Mouse (Mus musculus) limb, embryonic 14.5 days (tissue): ENCODE results near the gene Ppard. TPM values are rescaled to one million over a fixed set of nuclear protein-coding genes. Genes with fewer than 3 reads are reported as not detected.

Source experiments
- ATAC-seq: fragments of 200-750 bp; cut with Nextera tagmentation; 2 replicates; pipeline ENCODE4 v1.8.0; 2017; ENCODE audit warnings: low read depth, moderate number of reproducible peaks, moderate TSS enrichment; ENCODE audit not compliant: low FRiP score
- DNase-seq: peaks from one replicate; pipeline ENCODE4 v3.0.0-alpha.2; 2015; ENCODE audit warnings: low spot score
- H3K27ac ChIP-seq: fragments of 300-500 bp; sonication (generic); replicated peaks from 2 replicates; pipeline ENCODE4 v1.5.1; 2014; ENCODE audit warnings: low read depth, mild to moderate bottlenecking, low read length, moderate library complexity, mixed read lengths
- H3K27me3 ChIP-seq: fragments of 300-500 bp; sonication (generic); 2 replicates; pipeline ENCODE4 v1.6.1; 2014; ENCODE audit warnings: low read length, mixed read lengths; ENCODE audit not compliant: control insufficient read depth, insufficient read depth
- H3K36me3 ChIP-seq: fragments of 300-500 bp; sonication (generic); 2 replicates; pipeline ENCODE4 v1.6.1; 2014; ENCODE audit warnings: mild to moderate bottlenecking, low read length, moderate library complexity, mixed read lengths; ENCODE audit not compliant: control insufficient read depth, insufficient read depth
- H3K4me1 ChIP-seq: fragments of 300-500 bp; sonication (generic); 2 replicates; pipeline ENCODE4 v1.6.1; 2014; ENCODE audit warnings: antibody characterized with exemption, low read length, mixed read lengths; ENCODE audit not compliant: control insufficient read depth, insufficient read depth
- H3K4me2 ChIP-seq: fragments of 300-500 bp; sonication (generic); replicated peaks from 2 replicates; pipeline ENCODE4 v1.6.1; 2014; ENCODE audit warnings: low read depth, mild to moderate bottlenecking, low read length, moderate library complexity; ENCODE audit not compliant: severe bottlenecking
- H3K4me3 ChIP-seq: fragments of 300-500 bp; sonication (generic); replicated peaks from 2 replicates; pipeline ENCODE4 v1.5.1; 2014; ENCODE audit warnings: low read length
- H3K9ac ChIP-seq: fragments of 300-500 bp; sonication (generic); 2 replicates; pipeline ENCODE4 v1.6.1; 2014; ENCODE audit warnings: mild to moderate bottlenecking, low read depth, low read length, moderate library complexity; ENCODE audit not compliant: severe bottlenecking
- H3K9me3 ChIP-seq: fragments of 300-500 bp; sonication (generic); 2 replicates; pipeline ENCODE4 v1.6.1; 2016; ENCODE audit warnings: low read length; ENCODE audit not compliant: control insufficient read depth
- POLR2A ChIP-seq: fragments of 200-500 bp; IDR thresholded peaks from 2 replicates; pipeline ENCODE4 v1.8.0; 2012; ENCODE audit warnings: inconsistent platforms, mild to moderate bottlenecking, moderate library complexity, borderline replicate concordance; ENCODE audit not compliant: insufficient read depth, insufficient read length; ENCODE audit errors: extremely low read depth
- WGBS: fragments of 180-500 bp; shearing (Covaris S2); extraction: QIAGEN DNeasy Blood & Tissue Kit; methylation state at CpG from one replicate; pipeline ENCODE4 v1.1.7; 2014; 5-methylcytosine and 5-hydroxymethylcytosine counted together
- polyA plus RNA-seq, 2 experiments: library from polyadenylated mRNA; depleted of rRNA in 1 of 2; stranded (reverse) in 1 of 2; unstranded in 1 of 2; fragments of >200 nt; fragmentation: Nextera tagmentation in 1 of 2; extraction: Ambion mirVana in 1 of 2; gene quantifications; 2 replicates each; pipeline versions ENCODE4 v1.2.1 to v1.2.3; 2012 to 2014

The Ppard gene
- polyA plus RNA-seq, 2 experiments = 3.7 to 29.2 TPM

GRCm38 (mm10) chr17:28251579-28252280 is 19.2 kb downstream of the Ppard start:
- H3K36me3 ChIP-seq = peaks cover 11% of the 10 kb centered on the region
- no peaks in the 10 kb centered on the region for H3K27me3 ChIP-seq
- 76% methylated on average over 12 of the region's 12 CpGs for WGBS
- H3K4me3 ChIP-seq = no peak overlapping the region
- TF ChIP-seq POLR2A = no peak
- no peak for ATAC-seq
- peaks cover 47% of the 10 kb centered on the region for H3K4me1 ChIP-seq
- H3K9me3 ChIP-seq = no peaks in the 10 kb centered on the region
- no peak overlapping the region for H3K9ac ChIP-seq
- H3K4me2 ChIP-seq = no peak overlapping the region
- H3K27ac ChIP-seq = 0 out of 2 replicates have a peak overlapping the region, but pooled peaks have one; percentile 1
- no peak for DNase-seq

GRCm38 (mm10) chr17:28252281-28252648 is 19.8 kb downstream of the Ppard start:
- 72% methylated on average over 5 of the region's 5 CpGs for WGBS
- H3K9me3 ChIP-seq = no peaks in the 10 kb centered on the region
- ATAC-seq (no peak), DNase-seq (no peak)
- H3K4me2 ChIP-seq = no peak overlapping the region
- TF ChIP-seq POLR2A = no peak
- H3K27me3 ChIP-seq = no peaks in the 10 kb centered on the region
- H3K36me3 ChIP-seq = peaks cover 11% of the 10 kb centered on the region
- peaks cover 47% of the 10 kb centered on the region for H3K4me1 ChIP-seq
- H3K9ac ChIP-seq = no peak overlapping the region
- H3K4me3 ChIP-seq = no peak overlapping the region
- H3K27ac ChIP-seq = no peak overlapping the region

GRCm38 (mm10) chr17:28253216-28253615 is 20.7 kb downstream of the Ppard start:
- H3K4me3 ChIP-seq = no peak overlapping the region
- no peak for DNase-seq
- no peak for TF ChIP-seq POLR2A
- no peak overlapping the region for H3K27ac ChIP-seq
- H3K36me3 ChIP-seq = peaks cover 11% of the 10 kb centered on the region
- ATAC-seq = no peak
- no peak overlapping the region for H3K4me2 ChIP-seq
- no peak overlapping the region for H3K9ac ChIP-seq
- peaks cover 47% of the 10 kb centered on the region for H3K4me1 ChIP-seq
- H3K9me3 ChIP-seq = no peaks in the 10 kb centered on the region
- WGBS = 78% methylated on average over 7 of the region's 7 CpGs
- H3K27me3 ChIP-seq = no peaks in the 10 kb centered on the region

- TF ChIP-seq POLR2A = no peak
- no peak overlapping the region for H3K9ac ChIP-seq
- no peak overlapping the region for H3K4me2 ChIP-seq
- H3K9me3 ChIP-seq = no peaks in the 10 kb centered on the region; the same call in 1 of the 2 replicates
- H3K27me3 ChIP-seq = no peaks in the 10 kb centered on the region
- no peak overlapping the region for H3K4me3 ChIP-seq
- H3K27ac ChIP-seq = no peak overlapping the region
- ATAC-seq (no peak), DNase-seq (no peak)
- 62% methylated on average over 4 of the region's 4 CpGs for WGBS
- H3K4me1 ChIP-seq = peaks cover 36% of the 10 kb centered on the region
- peaks cover 11% of the 10 kb centered on the region for H3K36me3 ChIP-seq
Observed at GRCm38 (mm10) chr17:28254804-28255203, 22.3 kb downstream of the Ppard start.

- peaks cover 36% of the 10 kb centered on the region for H3K4me1 ChIP-seq
- H3K9me3 ChIP-seq = no peaks in the 10 kb centered on the region; the same call in 1 of the 2 replicates
- peaks cover 13% of the 10 kb centered on the region; the same call in 1 of the 2 replicates for H3K36me3 ChIP-seq
- ATAC-seq (no peak), DNase-seq (no peak)
- H3K27me3 ChIP-seq = no peaks in the 10 kb centered on the region
- no peak overlapping the region for H3K4me3 ChIP-seq
- no peak for TF ChIP-seq POLR2A
- 34% methylated on average over 5 of the region's 5 CpGs for WGBS
- H3K9ac ChIP-seq = no peak overlapping the region
- 0 out of 2 replicates have a peak overlapping the region, but pooled peaks have one; percentile 13 for H3K27ac ChIP-seq
- no peak overlapping the region for H3K4me2 ChIP-seq
Observed at GRCm38 (mm10) chr17:28255651-28256050, 23.2 kb downstream of the Ppard start.
